Mouse (Mus musculus) left cerebral cortex, adult 18-20 months (tissue): ENCODE measurements around the gene Fer1l4. TPM values are rescaled to one million over a fixed set of nuclear protein-coding genes. Genes with fewer than 3 reads are reported as not detected.
A peak's percentile ranks its signal among the peaks of the same experiment; 100 is the strongest.

Source experiments
- DNase-seq, 2 experiments: peaks; one replicate each; pipeline ENCODE4 v3.0.0; 2021 to 2022; ENCODE audit warnings: low spot score in 2 of 2, mixed read lengths in 1 of 2
- long read RNA-seq, 2 experiments: library from polyadenylated mRNA; stranded (forward); transcript quantifications; one replicate each; pipeline ENCODE4 v2.0.0; 2021
- total RNA-seq, 2 experiments: library from RNA; stranded (reverse); gene quantifications; 2 replicates each; pipeline ENCODE4 v1.2.3; 2021

Fer1l4 gene
- not detected for total RNA-seq
- long read RNA-seq, experiment 1 = 0 reads
- long read RNA-seq, experiment 2 = 0 reads

GRCm38 (mm10) chr2:156052816-156053215 lies at the start of gene Fer1l4:
Fer1l4 (minus strand) TSS chr2:156052947.
- no peak for DNase-seq

- DNase-seq = no peak
Measured at GRCm38 (mm10) chr2:156091926-156092325, 39.2 kb upstream of the Fer1l4 start.

GRCm38 (mm10) chr2:156089799-156090198 lies 37.1 kb upstream of the Fer1l4 start:
- DNase-seq = no peak

- no peak for DNase-seq
Measured at GRCm38 (mm10) chr2:156087391-156088110, 34.8 kb upstream of the Fer1l4 start.

- no peak for DNase-seq
Measured at GRCm38 (mm10) chr2:156084541-156084940, 31.8 kb upstream of the Fer1l4 start.

GRCm38 (mm10) chr2:156080391-156080790 lies 27.6 kb upstream of the Fer1l4 start:
- no peak for DNase-seq

- DNase-seq = no peak
Measured at GRCm38 (mm10) chr2:156079674-156080073, 26.9 kb upstream of the Fer1l4 start.

GRCm38 (mm10) chr2:156079183-156079560 lies 26.4 kb upstream of the Fer1l4 start:
- no peak for DNase-seq

- no peak for DNase-seq
Measured at GRCm38 (mm10) chr2:156078421-156079182, 25.9 kb upstream of the Fer1l4 start.

- DNase-seq = no peak
Measured at GRCm38 (mm10) chr2:156077461-156077860, 24.7 kb upstream of the Fer1l4 start.

- DNase-seq = no peak
Measured at GRCm38 (mm10) chr2:156073725-156074124, 21.0 kb upstream of the Fer1l4 start.

GRCm38 (mm10) chr2:156071236-156071635 lies 18.5 kb upstream of the Fer1l4 start:
- no peak for DNase-seq

- DNase-seq = no peak
Measured at GRCm38 (mm10) chr2:156067916-156068315, 15.2 kb upstream of the Fer1l4 start.

- no peak for DNase-seq
Measured at GRCm38 (mm10) chr2:156066126-156066525, 13.4 kb upstream of the Fer1l4 start.

- DNase-seq = peak; percentile 57 to 67
Measured at GRCm38 (mm10) chr2:156065099-156066041, 12.6 kb upstream of the Fer1l4 start, which contains the start of gene Spag4. Spag4 (plus strand) TSS chr2:156065175.

GRCm38 (mm10) chr2:156047929-156048328 lies 4.8 kb downstream of the Fer1l4 start:
- no peak for DNase-seq

GRCm38 (mm10) chr2:156042903-156043302 lies 9.8 kb downstream of the Fer1l4 start:
- no peak for DNase-seq

- no peak for DNase-seq
Measured at GRCm38 (mm10) chr2:156039390-156039789, 13.4 kb downstream of the Fer1l4 start.

- DNase-seq = no peak
Measured at GRCm38 (mm10) chr2:156025482-156025881, 27.3 kb downstream of the Fer1l4 start.

GRCm38 (mm10) chr2:156021765-156022164 lies 31.0 kb downstream of the Fer1l4 start:
- no peak for DNase-seq

GRCm38 (mm10) chr2:156021219-156021618 lies 31.5 kb downstream of the Fer1l4 start:
- DNase-seq = no peak
